Mouse (Mus musculus) lung, postnatal 0 days (tissue): ENCODE measurements around the gene Agtrap. TPM values are rescaled to one million over a fixed set of nuclear protein-coding genes. Genes with fewer than 3 reads are reported as not detected.

Source experiments
- ATAC-seq: fragments of 200-750 bp; cut with Nextera tagmentation; 2 replicates; pipeline ENCODE4 v1.8.0; 2017; ENCODE audit warnings: moderate library complexity
- DNase-seq: peaks from one replicate; pipeline ENCODE4 v3.0.0-alpha.2; 2016; ENCODE audit warnings: low spot score
- H3K27ac ChIP-seq: fragments of 300-500 bp; sonication (generic); 2 replicates; pipeline ENCODE4 v1.5.1; 2014; ENCODE audit warnings: antibody characterized with exemption, mild to moderate bottlenecking, low read length, mixed read lengths
- H3K27me3 ChIP-seq: fragments of 300-500 bp; sonication (generic); replicated peaks from 2 replicates; pipeline ENCODE4 v1.6.1; 2014; ENCODE audit warnings: low read length, mixed read lengths; ENCODE audit not compliant: insufficient read depth
- H3K36me3 ChIP-seq: fragments of 300-500 bp; sonication (generic); 2 replicates; pipeline ENCODE4 v1.6.1; 2014; ENCODE audit warnings: low read length, mixed read lengths; ENCODE audit not compliant: insufficient read depth
- H3K4me1 ChIP-seq: fragments of 300-500 bp; sonication (generic); 2 replicates; pipeline ENCODE4 v1.6.1; 2014; ENCODE audit warnings: antibody characterized with exemption, low read depth, low read length, mixed read lengths; ENCODE audit not compliant: insufficient read depth
- H3K4me2 ChIP-seq: fragments of 300-500 bp; sonication (generic); replicated peaks from 2 replicates; pipeline ENCODE4 v1.6.1; 2014; ENCODE audit warnings: low read depth, mild to moderate bottlenecking, low read length, moderate library complexity, mixed read lengths
- H3K4me3 ChIP-seq: fragments of 300-500 bp; sonication (generic); 2 replicates; pipeline ENCODE4 v1.5.1; 2014; ENCODE audit warnings: low read depth, low read length
- H3K9ac ChIP-seq: fragments of 300-500 bp; sonication (generic); replicated peaks from 2 replicates; pipeline ENCODE4 v1.6.1; 2014; ENCODE audit warnings: low read depth, mild to moderate bottlenecking
- H3K9me3 ChIP-seq: fragments of 300-500 bp; sonication (generic); 2 replicates; pipeline ENCODE4 v1.6.1; 2016; ENCODE audit warnings: low read length, mixed read lengths
- CTCF ChIP-seq: IDR thresholded peaks from 2 replicates; pipeline ENCODE4 v1.5.1; 2016; ENCODE audit warnings: antibody characterized with exemption, mild to moderate bottlenecking
- EP300 ChIP-seq: IDR thresholded peaks from 2 replicates; pipeline ENCODE4 v1.6.1; 2016; ENCODE audit warnings: antibody characterized with exemption, mild to moderate bottlenecking, control low read depth
- WGBS: fragments of 180-500 bp; shearing (Covaris S2); extraction: QIAGEN DNeasy Blood & Tissue Kit; methylation state at CpG from one replicate; pipeline ENCODE4 v1.1.7; 2014; 5-methylcytosine and 5-hydroxymethylcytosine counted together
- polyA plus RNA-seq: library from polyadenylated mRNA; unstranded; fragments of >200 nt; fragmentation: Nextera tagmentation; extraction: Ambion mirVana; gene quantifications from 2 replicates; pipeline ENCODE4 v1.2.1, GENCODE M21; 2015

Gene Agtrap
- polyA plus RNA-seq, 1 experiment from 2014 or later = 22.0 TPM

DNA sequence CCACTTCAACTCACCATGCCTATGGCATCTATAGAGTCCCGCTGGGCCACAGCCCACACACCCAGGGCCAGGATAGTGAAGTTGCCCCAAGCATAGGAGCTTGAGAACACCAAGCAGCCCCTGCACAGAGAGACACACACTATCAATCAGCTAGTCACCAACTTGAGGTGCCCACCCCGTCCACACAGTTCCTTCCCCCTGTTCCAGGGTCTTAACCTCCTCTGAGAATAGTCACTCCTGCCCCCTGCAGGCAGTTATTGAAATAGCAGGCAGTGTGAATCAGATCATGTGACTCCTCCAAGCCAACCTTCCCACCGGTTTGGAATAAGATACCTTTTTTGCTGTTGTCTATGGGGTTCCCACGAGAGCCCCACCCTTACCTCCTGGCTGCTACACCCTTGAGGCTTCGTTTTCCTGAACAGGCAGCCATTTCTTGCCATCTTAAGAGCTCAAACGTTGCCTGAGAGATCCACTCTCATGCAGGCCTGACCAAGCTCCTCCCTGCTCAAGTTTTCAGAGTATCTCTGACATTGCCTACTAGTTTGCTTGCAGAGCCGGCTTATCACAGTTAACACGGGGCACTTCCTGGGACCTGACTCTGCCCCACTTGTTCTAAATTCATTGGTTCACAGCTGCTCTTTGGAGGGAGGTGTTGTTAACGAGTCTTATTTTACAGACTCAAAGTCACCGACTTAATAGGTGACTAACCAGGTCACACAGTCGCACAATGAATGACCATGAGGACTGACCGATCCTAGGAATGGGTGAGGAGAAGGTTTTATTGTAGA is 5.4 kb downstream of the Agtrap start:
- TF ChIP-seq CTCF (peak; percentile 81), EP300 (no peak)
- WGBS = 49% methylated on average over 12 of the region's 12 CpGs
- no peak overlapping the region for H3K4me3 ChIP-seq
- H3K4me1 ChIP-seq = peaks cover 16% of the 10 kb centered on the region
- no peaks in the 10 kb centered on the region for H3K9me3 ChIP-seq
- no peak overlapping the region for H3K27ac ChIP-seq
- no peak overlapping the region for H3K9ac ChIP-seq
- no peaks in the 10 kb centered on the region for H3K27me3 ChIP-seq
- DNase-seq (peak; percentile 42), ATAC-seq (no peak)
- no peak overlapping the region for H3K4me2 ChIP-seq
- H3K36me3 ChIP-seq = peaks cover 5% of the 10 kb centered on the region; the same call in 1 of the 2 replicates

- WGBS = 83% methylated on average over 10 of the region's 10 CpGs
These were observed 6.6 kb downstream of the Agtrap start for GRCm38 (mm10) chr4:148081201-148081600.

GRCm38 (mm10) chr4:148080597-148080973 is 7.2 kb downstream of the Agtrap start:
- H3K4me1 ChIP-seq = peaks cover 9% of the 10 kb centered on the region
- H3K36me3 ChIP-seq = peaks cover 5% of the 10 kb centered on the region; the same call in 1 of the 2 replicates
- ATAC-seq (no peak), DNase-seq (no peak)
- no peak overlapping the region for H3K27ac ChIP-seq
- H3K27me3 ChIP-seq = no peaks in the 10 kb centered on the region
- H3K9ac ChIP-seq = no peak overlapping the region
- TF ChIP-seq CTCF (no peak), EP300 (no peak)
- H3K9me3 ChIP-seq = no peaks in the 10 kb centered on the region
- H3K4me2 ChIP-seq = no peak overlapping the region
- 89% methylated on average over 1 of the region's 1 CpGs for WGBS
- H3K4me3 ChIP-seq = no peak overlapping the region

More at GRCm38 (mm10) chr4:148081201-148081600, 6.6 kb downstream of the Agtrap start:
- Histone ChIP-seq H3K4me1 (peaks cover 9% of the 10 kb centered on the region), H3K9me3 (no peaks in the 10 kb centered on the region), H3K9ac (no peak overlapping the region), H3K36me3 (peaks cover 5% of the 10 kb centered on the region; the same call in 1 of the 2 replicates), H3K4me3 (no peak overlapping the region), H3K4me2 (no peak overlapping the region), H3K27me3 (no peaks in the 10 kb centered on the region), H3K27ac (no peak overlapping the region)
- DNase-seq = no peak
- no peak for TF ChIP-seq EP300
- TF ChIP-seq CTCF = no peak
- ATAC-seq = no peak

DNA sequence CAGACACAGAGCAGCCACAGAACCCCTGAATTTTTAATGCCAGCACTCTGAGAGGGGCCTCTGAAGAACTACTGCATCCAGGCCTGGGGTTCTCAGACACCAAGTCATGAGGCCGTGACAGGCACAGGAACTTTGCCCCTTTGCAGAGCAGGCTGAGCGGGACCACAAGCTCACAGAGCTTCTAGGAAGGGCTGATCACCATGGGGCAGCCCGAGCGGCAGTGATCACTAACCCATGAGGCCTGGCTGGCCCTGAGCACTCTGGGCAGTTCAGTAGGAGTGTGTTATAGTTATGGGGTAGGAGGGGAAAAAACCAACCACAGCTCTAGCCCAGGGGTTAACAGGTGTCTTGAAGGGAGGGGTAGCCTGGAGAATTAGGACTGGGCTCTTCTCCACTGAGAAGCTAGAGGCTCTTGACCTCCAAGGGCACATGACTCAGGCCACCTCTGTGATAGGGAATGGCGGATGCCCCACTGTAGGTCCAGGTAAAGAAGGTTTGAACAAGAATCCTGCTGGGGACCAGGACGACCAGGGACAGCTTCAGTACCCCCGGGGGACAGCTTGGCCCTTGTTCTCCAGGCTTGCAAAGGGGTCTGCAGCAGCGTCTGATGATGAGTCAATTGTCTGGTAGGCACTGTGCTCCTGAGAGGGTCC is 7.8 kb downstream of the Agtrap start:
- H3K9ac ChIP-seq = no peak overlapping the region
- ATAC-seq (no peak), DNase-seq (no peak)
- no peak overlapping the region for H3K4me3 ChIP-seq
- H3K36me3 ChIP-seq = peaks cover 5% of the 10 kb centered on the region; the same call in 1 of the 2 replicates
- H3K27ac ChIP-seq = no peak overlapping the region
- peaks cover 9% of the 10 kb centered on the region for H3K4me1 ChIP-seq
- H3K27me3 ChIP-seq = no peaks in the 10 kb centered on the region
- no peaks in the 10 kb centered on the region for H3K9me3 ChIP-seq
- TF ChIP-seq EP300 = no peak
- no peak for TF ChIP-seq CTCF
- H3K4me2 ChIP-seq = no peak overlapping the region
- 92% methylated on average over 8 of the region's 8 CpGs for WGBS

GRCm38 (mm10) chr4:148079212-148079611 is 8.6 kb downstream of the Agtrap start:
- Histone ChIP-seq H3K27ac (no peak overlapping the region), H3K9ac (no peak overlapping the region), H3K36me3 (peaks cover 5% of the 10 kb centered on the region; the same call in 1 of the 2 replicates), H3K4me2 (no peak overlapping the region), H3K4me3 (no peak overlapping the region), H3K27me3 (no peaks in the 10 kb centered on the region), H3K9me3 (no peaks in the 10 kb centered on the region), H3K4me1 (peaks cover 9% of the 10 kb centered on the region)
- ATAC-seq = no peak
- WGBS = 50% methylated on average over 6 of the region's 6 CpGs
- DNase-seq = no peak
- no peak for TF ChIP-seq EP300
- peak; percentile 37; the same call in 1 of the 2 replicates for TF ChIP-seq CTCF

GRCm38 (mm10) chr4:148075881-148076280 is 11.9 kb downstream of the Agtrap start:
- WGBS = 87% methylated on average over 6 of the region's 6 CpGs
- TF ChIP-seq EP300 = no peak
- TF ChIP-seq CTCF = no peak
- ATAC-seq = no peak
- no peaks in the 10 kb centered on the region for H3K27me3 ChIP-seq
- H3K36me3 ChIP-seq = no peaks in the 10 kb centered on the region; the same call in 1 of the 2 replicates
- no peak overlapping the region for H3K9ac ChIP-seq
- no peak overlapping the region for H3K4me3 ChIP-seq
- no peak overlapping the region; the same call in 1 of the 2 replicates for H3K4me2 ChIP-seq
- H3K9me3 ChIP-seq = no peaks in the 10 kb centered on the region
- no peak for DNase-seq
- no peak overlapping the region for H3K27ac ChIP-seq
- no peaks in the 10 kb centered on the region for H3K4me1 ChIP-seq
